Mouse (Mus musculus) megakaryocyte, embryonic 14.5 days (primary cell): ENCODE results near the gene Cplx2. TPM values are rescaled to one million over a fixed set of nuclear protein-coding genes. Genes with fewer than 3 reads are reported as not detected.

Source experiments
- H3K27me3 ChIP-seq: replicated peaks from 2 replicates; pipeline ENCODE3; 2012; ENCODE audit warnings: inconsistent platforms
- H3K36me3 ChIP-seq: replicated peaks from 2 replicates; pipeline ENCODE3; 2012; ENCODE audit warnings: low read length, inconsistent platforms, mixed read lengths
- H3K4me1 ChIP-seq: 2 replicates; pipeline ENCODE4 v1.6.1; 2012; ENCODE audit warnings: inconsistent platforms
- H3K4me3 ChIP-seq: replicated peaks from 2 replicates; pipeline ENCODE3; 2012; ENCODE audit warnings: moderate library complexity, mild to moderate bottlenecking, inconsistent platforms
- H3K9me3 ChIP-seq: 2 replicates; pipeline ENCODE4 v1.6.1; 2012; ENCODE audit warnings: inconsistent platforms
- FLI1 ChIP-seq: IDR thresholded peaks from 2 replicates; pipeline ENCODE4 v1.6.1; 2012; ENCODE audit warnings: low read length, inconsistent platforms, mixed read lengths
- GATA1 ChIP-seq: IDR thresholded peaks from 3 replicates; pipeline ENCODE4 v1.6.1; 2012; ENCODE audit warnings: mixed read lengths, low read length, inconsistent platforms, borderline replicate concordance
- polyA plus RNA-seq: library from polyadenylated mRNA; stranded (reverse); fragments of >175 nt; gene quantifications from 2 replicates; pipeline ENCODE4 v1.2.3, GENCODE M21; 2012; ENCODE audit warnings: low replicate concordance; ENCODE audit not compliant: insufficient read depth

Cplx2 gene
- polyA plus RNA-seq, 1 experiment = 13.0 TPM

DNA sequence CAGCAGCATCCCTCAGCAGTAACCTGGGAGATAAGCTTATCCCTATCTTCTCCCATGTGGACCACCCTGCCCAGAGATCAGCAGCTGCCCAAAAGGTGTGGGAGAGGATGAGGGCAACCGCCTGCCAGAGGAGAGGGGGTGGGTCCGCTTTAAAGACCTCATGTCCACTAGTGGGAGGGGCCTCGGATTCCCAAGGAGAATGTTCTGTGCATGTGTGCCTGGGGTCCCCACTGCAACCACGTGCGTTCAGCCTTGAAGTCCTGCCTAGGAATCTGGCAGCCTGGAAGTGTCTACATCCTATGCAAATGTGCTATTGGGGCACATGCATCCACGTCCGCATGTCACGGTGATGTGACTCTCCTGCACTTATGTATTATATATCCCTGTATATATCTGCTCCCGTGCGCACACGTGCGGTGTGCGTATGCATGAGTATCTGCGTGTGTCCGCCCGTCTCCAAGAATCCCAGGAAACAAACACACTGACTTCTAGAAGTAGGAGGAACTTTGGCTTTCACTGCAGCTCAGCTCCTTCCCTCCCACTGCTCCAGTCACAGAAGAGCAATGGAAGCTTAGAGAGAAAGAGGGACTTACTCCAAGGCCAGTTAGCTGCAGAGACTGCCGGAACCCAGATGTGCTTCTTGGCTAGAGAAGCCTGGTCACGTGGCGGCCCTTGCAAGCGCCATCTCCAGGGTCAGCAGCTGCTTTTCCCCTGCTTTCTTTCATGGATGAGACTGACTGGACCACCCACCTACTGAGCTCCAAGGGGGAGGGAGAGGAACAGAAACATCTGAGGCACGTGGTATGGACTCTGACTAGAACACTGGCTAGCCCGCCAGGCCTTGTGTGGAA is 39.1 kb upstream of the Cplx2 start:
- H3K27me3 ChIP-seq = peaks cover 15% of the 10 kb centered on the region
- TF ChIP-seq GATA1 = no peak
- no peak for TF ChIP-seq FLI1
- no peaks in the 10 kb centered on the region for H3K36me3 ChIP-seq
- H3K4me1 ChIP-seq = peaks cover 47% of the 10 kb centered on the region
- H3K9me3 ChIP-seq = no peaks in the 10 kb centered on the region
- no peak overlapping the region for H3K4me3 ChIP-seq

DNA sequence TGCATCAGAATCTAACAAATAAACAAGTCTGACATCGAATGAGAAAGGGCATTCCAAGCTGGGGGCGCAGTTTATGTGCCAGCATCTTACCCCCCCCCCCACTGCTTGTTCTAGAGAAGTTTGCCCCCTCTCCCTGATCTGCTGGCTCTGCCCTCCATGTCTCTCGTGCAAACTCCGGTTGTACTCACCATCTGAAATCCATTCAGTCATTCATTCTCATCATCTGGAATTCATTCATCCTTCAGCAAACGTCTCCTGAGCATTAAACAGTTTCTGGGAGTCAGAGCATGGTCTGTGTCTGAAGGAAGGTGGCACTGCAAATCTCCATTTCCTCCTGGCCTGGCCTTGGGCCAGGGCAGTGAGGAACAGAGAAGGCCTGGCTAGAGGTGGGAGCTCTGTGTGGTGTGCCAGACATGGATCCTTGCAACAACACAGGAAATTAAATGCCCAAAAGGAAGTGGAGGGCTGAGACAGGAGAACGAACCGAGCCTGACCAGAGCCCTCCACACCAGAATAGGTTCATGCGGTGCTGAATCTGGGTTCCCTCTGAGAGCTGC is 38.1 kb upstream of the Cplx2 start:
- TF ChIP-seq FLI1 (no peak), GATA1 (no peak)
- H3K9me3 ChIP-seq = no peaks in the 10 kb centered on the region
- peaks cover 15% of the 10 kb centered on the region for H3K27me3 ChIP-seq

DNA sequence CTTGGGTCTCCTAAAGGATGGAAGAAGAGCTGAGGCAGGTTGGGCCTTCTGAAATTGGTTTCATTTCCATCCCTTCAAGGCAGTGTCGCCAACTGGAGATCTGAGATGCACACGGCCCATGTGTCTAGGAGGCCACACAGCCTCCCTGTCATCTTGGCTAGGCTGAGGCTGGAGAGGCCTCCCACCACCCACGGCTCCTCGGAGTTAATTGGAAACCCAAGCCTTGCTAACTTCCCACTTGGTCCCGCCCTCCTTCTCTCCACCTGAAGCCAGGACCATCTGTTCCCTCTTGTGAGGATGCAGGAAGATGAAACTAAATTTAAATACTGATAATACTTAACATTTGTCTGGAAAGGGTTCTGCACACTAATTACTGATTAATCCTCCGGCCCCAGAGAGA is 34.1 kb upstream of the Cplx2 start:
- Histone ChIP-seq H3K4me1 (peaks cover 26% of the 10 kb centered on the region), H3K27me3 (peaks cover 20% of the 10 kb centered on the region), H3K36me3 (no peaks in the 10 kb centered on the region), H3K4me3 (no peak overlapping the region), H3K9me3 (no peaks in the 10 kb centered on the region)
- TF ChIP-seq GATA1 = no peak
- TF ChIP-seq FLI1 = no peak

More for the DNA sequence above, 38.1 kb upstream of the Cplx2 start:
- Histone ChIP-seq H3K4me1 (peaks cover 45% of the 10 kb centered on the region), H3K4me3 (no peak overlapping the region), H3K36me3 (no peaks in the 10 kb centered on the region)

DNA sequence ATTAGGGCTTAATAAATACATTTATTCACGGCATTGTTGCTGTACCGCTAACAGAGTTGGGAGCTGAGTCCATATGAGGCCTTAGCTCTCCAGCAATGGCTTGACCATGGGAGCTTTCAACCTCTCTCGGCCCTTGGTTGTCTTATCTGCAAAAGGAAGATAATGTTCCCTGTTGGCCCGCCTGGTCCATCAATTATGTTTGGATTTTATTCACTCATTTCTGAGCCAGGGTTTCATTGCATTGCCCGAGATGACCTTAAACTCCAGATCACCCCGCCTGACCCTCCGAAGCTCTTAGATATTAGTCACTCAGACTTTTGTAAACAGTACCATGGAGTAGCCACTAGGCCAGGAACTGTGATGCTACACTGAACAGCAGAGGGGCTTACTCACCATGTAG is 33.6 kb upstream of the Cplx2 start:
- no peaks in the 10 kb centered on the region for H3K9me3 ChIP-seq
- TF ChIP-seq FLI1 (no peak), GATA1 (no peak)
- peaks cover 25% of the 10 kb centered on the region for H3K4me1 ChIP-seq
- H3K27me3 ChIP-seq = peaks cover 23% of the 10 kb centered on the region
- H3K4me3 ChIP-seq = no peak overlapping the region
- H3K36me3 ChIP-seq = no peaks in the 10 kb centered on the region

DNA sequence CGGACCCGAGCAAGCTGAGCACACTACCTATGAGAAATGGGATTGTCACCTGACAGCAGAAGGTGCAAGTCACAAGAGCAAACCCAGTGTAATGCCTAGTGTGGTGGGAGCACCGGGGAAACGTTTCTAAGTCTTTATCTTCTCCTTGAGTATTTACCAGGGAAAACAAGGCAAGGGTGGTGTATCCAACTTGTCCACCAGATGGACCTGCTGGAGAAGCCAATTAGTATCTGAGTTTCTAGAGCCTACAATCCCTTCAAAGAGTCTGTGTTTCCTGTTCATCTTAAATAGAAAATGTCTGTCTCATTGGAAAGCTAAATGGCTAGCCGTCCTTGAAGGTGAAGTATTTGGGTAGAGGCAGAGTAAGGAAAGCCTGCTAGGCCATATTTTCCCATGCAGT is 32.3 kb upstream of the Cplx2 start:
- H3K27me3 ChIP-seq = peaks cover 24% of the 10 kb centered on the region
- no peak overlapping the region for H3K4me3 ChIP-seq
- TF ChIP-seq FLI1 (no peak), GATA1 (no peak)
- no peaks in the 10 kb centered on the region for H3K36me3 ChIP-seq
- peaks cover 21% of the 10 kb centered on the region for H3K4me1 ChIP-seq
- H3K9me3 ChIP-seq = no peaks in the 10 kb centered on the region

DNA sequence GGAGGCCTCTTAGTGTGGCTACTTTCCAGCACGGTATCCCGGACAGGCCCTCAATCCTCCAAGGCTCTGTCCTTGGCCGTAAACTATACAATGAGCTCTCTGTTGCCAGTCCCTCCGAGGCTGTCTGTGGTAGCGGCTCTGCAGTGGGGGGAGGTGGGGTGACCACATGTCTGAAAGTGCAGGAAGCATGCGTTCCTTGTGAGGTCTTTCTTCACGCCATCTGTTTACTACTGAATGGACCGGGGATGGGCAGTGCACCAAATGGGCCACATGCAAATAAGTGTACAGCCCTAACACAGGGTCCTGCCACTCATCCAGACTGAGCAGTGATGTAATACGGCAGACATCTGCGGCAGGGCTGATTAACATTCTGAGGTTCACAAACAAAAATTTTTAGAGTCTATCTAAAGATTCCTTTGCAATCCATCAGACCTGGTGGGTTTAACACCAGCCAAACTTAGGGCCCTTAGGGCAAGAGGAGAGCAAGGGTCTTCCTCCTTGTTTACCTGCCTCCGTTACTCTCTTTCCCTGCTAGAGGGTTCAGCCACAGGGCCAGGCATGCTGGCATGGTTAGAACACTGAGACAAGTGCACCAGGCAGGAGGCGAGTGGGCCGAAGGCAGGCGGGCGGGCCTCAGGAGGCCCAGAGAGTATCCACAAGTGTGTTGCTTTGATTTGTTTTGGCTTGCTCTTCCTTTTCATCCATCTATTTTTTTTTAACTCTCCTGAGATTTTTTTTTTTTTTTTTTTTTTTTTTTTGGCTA is 25.1 kb upstream of the Cplx2 start:
- peaks cover 38% of the 10 kb centered on the region for H3K4me1 ChIP-seq
- no peak overlapping the region for H3K4me3 ChIP-seq
- no peaks in the 10 kb centered on the region for H3K36me3 ChIP-seq
- H3K27me3 ChIP-seq = peaks cover 27% of the 10 kb centered on the region
- TF ChIP-seq FLI1 = no peak
- no peak for TF ChIP-seq GATA1
- H3K9me3 ChIP-seq = peaks cover 18% of the 10 kb centered on the region

DNA sequence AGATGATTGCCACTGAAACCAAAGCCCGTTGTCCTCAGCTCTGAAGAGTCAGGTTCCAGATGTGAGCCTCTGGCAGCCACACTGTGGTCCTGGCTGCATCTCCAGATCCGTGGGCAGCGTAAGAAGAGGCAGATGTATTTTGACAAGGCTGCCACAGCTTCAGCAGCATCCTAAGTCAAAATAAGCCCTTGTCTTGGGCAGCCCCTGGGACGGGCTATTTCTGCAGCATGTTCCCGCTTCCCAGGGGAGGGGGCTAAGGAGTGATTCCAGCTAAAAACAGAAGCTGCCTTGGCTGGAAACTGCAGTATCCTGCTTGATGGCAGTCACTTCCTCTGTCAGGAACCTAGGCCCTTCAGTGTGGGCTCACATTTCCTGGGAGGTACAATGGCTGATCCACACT is 23.1 kb upstream of the Cplx2 start:
- peaks cover 12% of the 10 kb centered on the region for H3K27me3 ChIP-seq
- peak overlapping the region; percentile 17 for H3K4me3 ChIP-seq
- no peak for TF ChIP-seq FLI1
- TF ChIP-seq GATA1 = no peak
- H3K4me1 ChIP-seq = peaks cover 32% of the 10 kb centered on the region
- H3K9me3 ChIP-seq = peaks cover 18% of the 10 kb centered on the region
- no peaks in the 10 kb centered on the region for H3K36me3 ChIP-seq

DNA sequence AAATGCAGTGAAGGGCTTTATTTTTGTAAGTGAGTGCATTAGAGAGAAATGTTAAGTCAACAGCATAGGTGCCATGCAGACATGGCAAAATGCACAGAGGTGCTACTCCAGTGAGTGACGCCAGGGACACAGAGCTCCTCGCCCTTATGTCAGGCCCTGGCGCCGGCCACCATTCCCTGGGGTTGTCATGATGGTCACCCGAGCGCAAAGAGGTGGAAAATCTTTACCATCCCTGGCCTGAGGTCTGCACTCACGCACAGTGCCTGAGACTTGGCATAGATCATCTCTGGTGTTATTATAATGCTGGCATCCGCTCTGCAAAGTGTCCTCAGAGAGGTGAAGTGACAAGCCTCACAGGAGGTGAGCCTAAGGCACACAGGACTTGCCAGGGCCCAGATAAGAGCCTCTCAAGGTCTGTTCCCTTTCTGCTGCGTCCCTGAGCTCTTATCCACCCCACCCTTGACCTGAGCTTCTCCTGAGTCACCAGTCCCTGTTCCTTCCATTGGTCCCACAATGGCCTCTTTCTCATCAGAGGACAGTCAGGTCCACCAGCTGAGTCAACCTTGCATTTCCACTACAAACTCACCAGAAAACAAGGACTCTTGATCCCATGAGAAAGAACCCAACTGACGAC is 21.9 kb upstream of the Cplx2 start:
- H3K27me3 ChIP-seq = peaks cover 10% of the 10 kb centered on the region
- H3K4me1 ChIP-seq = peaks cover 25% of the 10 kb centered on the region
- H3K9me3 ChIP-seq = peaks cover 18% of the 10 kb centered on the region
- no peaks in the 10 kb centered on the region for H3K36me3 ChIP-seq
- no peak overlapping the region for H3K4me3 ChIP-seq
- no peak for TF ChIP-seq FLI1
- no peak for TF ChIP-seq GATA1

DNA sequence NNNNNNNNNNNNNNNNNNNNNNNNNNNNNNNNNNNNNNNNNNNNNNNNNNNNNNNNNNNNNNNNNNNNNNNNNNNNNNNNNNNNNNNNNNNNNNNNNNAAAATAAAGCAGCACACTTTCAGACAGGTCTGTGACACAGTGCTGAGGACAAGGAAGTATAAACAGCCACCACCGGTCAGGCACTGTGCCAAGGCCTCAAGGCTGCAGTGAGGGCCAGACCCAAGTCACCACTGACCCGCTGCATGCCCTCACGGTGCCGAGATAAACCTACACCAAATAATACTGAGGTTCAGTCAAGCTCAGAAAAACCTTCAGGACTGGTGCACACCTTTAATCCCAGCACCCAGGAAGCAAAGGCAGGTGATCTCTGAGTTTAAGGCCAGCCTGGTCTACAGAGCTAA is 13.7 kb upstream of the Cplx2 start:
- Histone ChIP-seq H3K9me3 (no peaks in the 10 kb centered on the region), H3K36me3 (no peaks in the 10 kb centered on the region), H3K4me1 (peaks cover 32% of the 10 kb centered on the region), H3K4me3 (no peak overlapping the region), H3K27me3 (peaks cover 5% of the 10 kb centered on the region)
- TF ChIP-seq FLI1 (no peak), GATA1 (no peak)
